Mouse (Mus musculus): ENCODE measurements around the gene Tnni3. TPM values are rescaled to one million over a fixed set of nuclear protein-coding genes. Genes with fewer than 3 reads are reported as not detected.

Tnni3 gene
- polyA plus RNA-seq, 2 experiments: 2.8 to 10.6 TPM

- ATAC-seq (ENCODE audit: low FRiP score, low read depth) (no peak), DNase-seq (ENCODE audit: low spot score) (no peak)
- no peaks in the 10 kb centered on the region for H3K4me1 ChIP-seq (ENCODE audit: control insufficient read depth, insufficient read depth, low read length)
- no peak overlapping the region for H3K4me3 ChIP-seq (replicated peaks; ENCODE audit: low read length)
- H3K27me3 ChIP-seq (ENCODE audit: control insufficient read depth, insufficient read depth, low read length): no peaks in the 10 kb centered on the region
- no peak overlapping the region for H3K4me2 ChIP-seq (replicated peaks; ENCODE audit: low read depth, low read length, severe bottlenecking)
- no peak overlapping the region for H3K9ac ChIP-seq (ENCODE audit: low read depth, low read length, severe bottlenecking)
- no peak for TF ChIP-seq POLR2A (IDR thresholded peaks at IDR 0.05; ENCODE audit: borderline replicate concordance, extremely low read depth, insufficient read depth, insufficient read length)
- peaks cover 65% of the 10 kb centered on the region for H3K36me3 ChIP-seq (ENCODE audit: control insufficient read depth, insufficient read depth, low read length)
- 81% methylated on average over 6 of the region's 6 CpGs for WGBS
- no peaks in the 10 kb centered on the region for H3K9me3 ChIP-seq (ENCODE audit: control insufficient read depth, low read length)
- H3K27ac ChIP-seq (replicated peaks; ENCODE audit: low read depth, low read length): no peak overlapping the region
These were observed 32.7 kb downstream of the Tnni3 start for GRCm38 (mm10) chr7:4491308-4491707.

GRCm38 (mm10) chr7:4482281-4482680 is 41.7 kb downstream of the Tnni3 start:
- DNase-seq (ENCODE audit: low spot score) (no peak), ATAC-seq (ENCODE audit: low FRiP score, low read depth) (no peak)
- Histone ChIP-seq H3K9me3 (ENCODE audit: control insufficient read depth, low read length) (no peaks in the 10 kb centered on the region), H3K9ac (ENCODE audit: low read depth, low read length, severe bottlenecking) (no peak overlapping the region), H3K36me3 (ENCODE audit: control insufficient read depth, insufficient read depth, low read length) (peaks cover 57% of the 10 kb centered on the region), H3K4me3 (replicated peaks; ENCODE audit: low read length) (no peak overlapping the region), H3K4me2 (replicated peaks; ENCODE audit: low read depth, low read length, severe bottlenecking) (no peak overlapping the region), H3K4me1 (ENCODE audit: control insufficient read depth, insufficient read depth, low read length) (peaks cover 11% of the 10 kb centered on the region), H3K27me3 (ENCODE audit: control insufficient read depth, insufficient read depth, low read length) (no peaks in the 10 kb centered on the region), H3K27ac (replicated peaks; ENCODE audit: low read depth, low read length) (no peak overlapping the region)
- 85% methylated on average over 12 of the region's 12 CpGs for WGBS
- TF ChIP-seq POLR2A (IDR thresholded peaks at IDR 0.05; ENCODE audit: borderline replicate concordance, extremely low read depth, insufficient read depth, insufficient read length): no peak

- peak overlapping the region; percentile 70; the same call in 1 of the 2 replicates for H3K4me2 ChIP-seq (replicated peaks; ENCODE audit: low read depth, low read length, severe bottlenecking)
- H3K27me3 ChIP-seq (ENCODE audit: control insufficient read depth, insufficient read depth, low read length): peaks cover 9% of the 10 kb centered on the region; the same call in 1 of the 2 replicates
- no peak overlapping the region for H3K9ac ChIP-seq (ENCODE audit: low read depth, low read length, severe bottlenecking)
- ATAC-seq (ENCODE audit: low FRiP score, low read depth) (no peak), DNase-seq (ENCODE audit: low spot score) (peak; percentile 53)
- 27% methylated on average over 6 of the region's 6 CpGs for whole genome bisulfite sequencing
- no peaks in the 10 kb centered on the region for H3K9me3 ChIP-seq (ENCODE audit: control insufficient read depth, low read length)
- peaks cover 11% of the 10 kb centered on the region for H3K4me1 ChIP-seq (ENCODE audit: control insufficient read depth, insufficient read depth, low read length)
- no peak overlapping the region for H3K27ac ChIP-seq (replicated peaks; ENCODE audit: low read depth, low read length)
- peaks cover 33% of the 10 kb centered on the region for H3K36me3 ChIP-seq (ENCODE audit: control insufficient read depth, insufficient read depth, low read length)
- no peak overlapping the region for H3K4me3 ChIP-seq (replicated peaks; ENCODE audit: low read length)
- TF ChIP-seq POLR2A (IDR thresholded peaks at IDR 0.05; ENCODE audit: borderline replicate concordance, extremely low read depth, insufficient read depth, insufficient read length): no peak
These were observed 44.4 kb downstream of the Tnni3 start for GRCm38 (mm10) chr7:4479674-4480073.

GRCm38 (mm10) chr7:4478796-4479291 is 45.2 kb downstream of the Tnni3 start:
- Histone ChIP-seq H3K36me3 (ENCODE audit: control insufficient read depth, insufficient read depth, low read length) (peaks cover 25% of the 10 kb centered on the region), H3K4me1 (ENCODE audit: control insufficient read depth, insufficient read depth, low read length) (peaks cover 11% of the 10 kb centered on the region), H3K9me3 (ENCODE audit: control insufficient read depth, low read length) (no peaks in the 10 kb centered on the region), H3K27me3 (ENCODE audit: control insufficient read depth, insufficient read depth, low read length) (peaks cover 11% of the 10 kb centered on the region; the same call in 1 of the 2 replicates), H3K4me3 (replicated peaks; ENCODE audit: low read length) (peak overlapping the region; percentile 43), H3K9ac (ENCODE audit: low read depth, low read length, severe bottlenecking) (peak overlapping the region; percentile 44), H3K4me2 (replicated peaks; ENCODE audit: low read depth, low read length, severe bottlenecking) (peak overlapping the region; percentile 70), H3K27ac (replicated peaks; ENCODE audit: low read depth, low read length) (peak overlapping the region; percentile 84)
- TF ChIP-seq POLR2A (IDR thresholded peaks at IDR 0.05; ENCODE audit: borderline replicate concordance, extremely low read depth, insufficient read depth, insufficient read length): no peak
- WGBS: 1% methylated on average over 16 of the region's 16 CpGs
- ATAC-seq (ENCODE audit: low FRiP score, low read depth) (no peak), DNase-seq (ENCODE audit: low spot score) (no peak)

- peak; percentile 76; the same call in 1 of the 2 replicates for TF ChIP-seq POLR2A (IDR thresholded peaks at IDR 0.05; ENCODE audit: borderline replicate concordance, extremely low read depth, insufficient read depth, insufficient read length)
- peak overlapping the region; percentile 43 for H3K4me3 ChIP-seq (replicated peaks; ENCODE audit: low read length)
- peak; percentile 96 for ATAC-seq (ENCODE audit: low FRiP score, low read depth)
- no peaks in the 10 kb centered on the region for H3K9me3 ChIP-seq (ENCODE audit: control insufficient read depth, low read length)
- peak; percentile 93 for DNase-seq (ENCODE audit: low spot score)
- WGBS: under 1% methylated on average over 39 of the region's 39 CpGs
- peak overlapping the region; percentile 70 for H3K4me2 ChIP-seq (replicated peaks; ENCODE audit: low read depth, low read length, severe bottlenecking)
- H3K27ac ChIP-seq (replicated peaks; ENCODE audit: low read depth, low read length): peak overlapping the region; percentile 84
- H3K9ac ChIP-seq (ENCODE audit: low read depth, low read length, severe bottlenecking): peak overlapping the region; percentile 55
- peaks cover 11% of the 10 kb centered on the region for H3K4me1 ChIP-seq (ENCODE audit: control insufficient read depth, insufficient read depth, low read length)
- peaks cover 18% of the 10 kb centered on the region for H3K36me3 ChIP-seq (ENCODE audit: control insufficient read depth, insufficient read depth, low read length)
- peaks cover 14% of the 10 kb centered on the region; the same call in 1 of the 2 replicates for H3K27me3 ChIP-seq (ENCODE audit: control insufficient read depth, insufficient read depth, low read length)
These were observed 45.8 kb downstream of the Tnni3 start for GRCm38 (mm10) chr7:4478021-4478795.

Data from limb, embryonic 14.5 days (tissue).